Mouse (Mus musculus) spleen, adult 2 months (tissue): ENCODE data around the gene Ric1.

Source experiments
- CTCF ChIP-seq: fragments of 200-500 bp; IDR thresholded peaks from 2 replicates; pipeline ENCODE4 v1.5.1; 2011; ENCODE audit warnings: mild to moderate bottlenecking, inconsistent platforms; ENCODE audit not compliant: insufficient read depth, insufficient read length, insufficient replicate concordance; ENCODE audit errors: extremely low read depth
- POLR2A ChIP-seq: fragments of 200-500 bp; IDR thresholded peaks from 2 replicates; pipeline ENCODE4 v1.6.1; 2011; ENCODE audit warnings: low read depth, low read length, inconsistent platforms

GRCm38 (mm10) chr19:29472946-29473345 lies 49.1 kb upstream of the Ric1 start:
- no peak for TF ChIP-seq POLR2A
- TF ChIP-seq CTCF: no peak
